Mouse (Mus musculus) lung, adult 2 months (tissue): ENCODE data around the gene Mcts2.

Experiments
- CTCF ChIP-seq: fragments of 200-500 bp; IDR thresholded peaks from 2 replicates; pipeline ENCODE4 v1.5.1; 2011; ENCODE audit warnings: mild to moderate bottlenecking, low read length, control low read depth; ENCODE audit not compliant: insufficient read depth
- POLR2A ChIP-seq: fragments of 200-500 bp; IDR thresholded peaks from 2 replicates; pipeline ENCODE4 v1.6.1; 2011; ENCODE audit warnings: low read depth, mild to moderate bottlenecking, control low read depth, low read length, borderline replicate concordance; ENCODE audit errors: extremely low read depth

GRCm38 (mm10) chr2:152725178-152725750 lies 38.4 kb downstream of the Mcts2 start:
- TF ChIP-seq CTCF (no peak), POLR2A (no peak)
